Mouse (Mus musculus) embryonic fibroblast, embryonic 13.5 days (primary cell): ENCODE results near the gene Omp. TPM values are rescaled to one million over a fixed set of nuclear protein-coding genes. Genes with fewer than 3 reads are reported as not detected.

Source experiments
- H3K27ac ChIP-seq: 2 replicates; pipeline ENCODE4 v1.5.1; 2012; ENCODE audit warnings: low read length, control low read depth, inconsistent platforms; ENCODE audit not compliant: insufficient read depth
- H3K4me1 ChIP-seq: 2 replicates; pipeline ENCODE4 v1.6.1; 2011; ENCODE audit warnings: low read length; ENCODE audit not compliant: control insufficient read depth, insufficient read depth
- H3K4me3 ChIP-seq: 2 replicates; pipeline ENCODE4 v1.5.1; 2011; ENCODE audit warnings: mild to moderate bottlenecking, control low read depth, low read length; ENCODE audit not compliant: insufficient read depth
- CTCF ChIP-seq: IDR thresholded peaks from 2 replicates; pipeline ENCODE4 v1.5.1; 2011; ENCODE audit warnings: mild to moderate bottlenecking, control low read depth, low read length, moderate library complexity, borderline replicate concordance; ENCODE audit not compliant: insufficient read depth
- POLR2A ChIP-seq: IDR thresholded peaks from 2 replicates; pipeline ENCODE4 v1.6.1; 2011; ENCODE audit warnings: low read depth, mild to moderate bottlenecking, control low read depth, low read length, moderate library complexity
- polyA plus RNA-seq: library from polyadenylated mRNA; stranded (reverse); fragments of >200 nt; gene quantifications from 2 replicates; pipeline ENCODE4 v1.2.4, GENCODE M21; 2011; ENCODE audit warnings: low read depth; ENCODE audit not compliant: missing spikeins, insufficient read length

The Omp gene
- polyA plus RNA-seq, 1 experiment = 0.40 TPM

- no peak for TF ChIP-seq POLR2A
- no peak for TF ChIP-seq CTCF
- H3K4me1 ChIP-seq = no peaks in the 10 kb centered on the region; the same call in 1 of the 2 replicates
Observed at GRCm38 (mm10) chr7:98153892-98154291, 8.6 kb upstream of the Omp start.

DNA sequence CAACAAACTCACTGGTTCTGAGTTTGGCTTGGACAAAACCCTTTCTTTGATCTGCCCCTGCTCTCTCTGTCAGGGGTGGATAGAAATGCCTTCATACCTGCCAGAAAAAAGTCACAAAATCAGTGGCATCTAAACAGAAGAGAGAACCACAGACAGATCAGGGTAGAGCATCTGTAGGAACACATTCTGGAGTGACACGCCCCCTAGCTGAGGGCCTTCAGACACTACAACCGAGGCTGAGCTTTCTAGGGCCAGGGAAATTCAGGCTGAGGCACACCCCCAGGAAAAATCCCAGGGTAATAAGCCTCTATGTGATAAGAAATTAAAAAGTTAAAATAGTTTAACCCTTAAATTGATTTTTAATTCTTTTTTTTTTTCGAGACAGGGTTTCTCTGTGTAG is 8.0 kb upstream of the Omp start:
- Histone ChIP-seq H3K4me1 (no peaks in the 10 kb centered on the region; the same call in 1 of the 2 replicates), H3K4me3 (no peak overlapping the region), H3K27ac (no peak overlapping the region)
- TF ChIP-seq POLR2A = no peak
- no peak for TF ChIP-seq CTCF

More at GRCm38 (mm10) chr7:98153892-98154291, 8.6 kb upstream of the Omp start:
- H3K4me3 ChIP-seq = no peak overlapping the region
- H3K27ac ChIP-seq = no peak overlapping the region

GRCm38 (mm10) chr7:98152400-98152799 is 7.1 kb upstream of the Omp start:
- Histone ChIP-seq H3K4me3 (no peak overlapping the region), H3K27ac (no peak overlapping the region), H3K4me1 (no peaks in the 10 kb centered on the region)
- no peak for TF ChIP-seq CTCF
- no peak for TF ChIP-seq POLR2A

GRCm38 (mm10) chr7:98150525-98150924 is 5.2 kb upstream of the Omp start:
- TF ChIP-seq POLR2A (no peak), CTCF (peak; percentile 20; the same call in 1 of the 2 replicates)
- Histone ChIP-seq H3K27ac (no peak overlapping the region), H3K4me3 (no peak overlapping the region), H3K4me1 (peaks cover 2% of the 10 kb centered on the region; the same call in 1 of the 2 replicates)

- Histone ChIP-seq H3K4me1 (peaks cover 2% of the 10 kb centered on the region; the same call in 1 of the 2 replicates), H3K4me3 (no peak overlapping the region), H3K27ac (no peak overlapping the region)
- TF ChIP-seq POLR2A (no peak), CTCF (no peak)
Observed at GRCm38 (mm10) chr7:98149802-98150201, 4.5 kb upstream of the Omp start.

GRCm38 (mm10) chr7:98148721-98149407 is 3.6 kb upstream of the Omp start:
- H3K4me1 ChIP-seq = peaks cover 2% of the 10 kb centered on the region; the same call in 1 of the 2 replicates
- no peak overlapping the region for H3K27ac ChIP-seq
- H3K4me3 ChIP-seq = no peak overlapping the region
- TF ChIP-seq POLR2A = no peak
- TF ChIP-seq CTCF = no peak

GRCm38 (mm10) chr7:98147766-98148165 is 2.5 kb upstream of the Omp start:
- Histone ChIP-seq H3K4me3 (no peak overlapping the region), H3K4me1 (peaks cover 2% of the 10 kb centered on the region; the same call in 1 of the 2 replicates), H3K27ac (no peak overlapping the region)
- TF ChIP-seq CTCF = no peak
- TF ChIP-seq POLR2A = no peak

DNA sequence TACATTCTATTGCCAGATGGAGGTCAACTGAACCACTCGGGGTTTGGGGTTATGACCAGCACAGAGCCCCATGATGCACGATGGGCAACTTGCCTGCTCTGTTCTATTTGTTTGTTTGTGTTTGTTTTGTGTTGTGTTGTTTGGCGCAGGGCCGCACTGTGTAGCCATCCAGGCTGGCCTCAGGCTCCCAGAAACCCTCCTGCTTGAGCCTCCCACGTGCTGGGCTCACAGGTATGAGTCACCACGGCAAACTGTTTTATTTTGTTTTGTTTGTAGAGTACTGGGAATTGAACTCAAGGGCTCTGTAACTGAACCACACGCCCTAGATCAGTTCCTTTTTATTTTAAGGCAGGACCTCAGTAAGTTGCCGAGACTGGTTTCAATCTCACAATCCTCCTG is 1.1 kb upstream of the Omp start:
- Histone ChIP-seq H3K4me1 (peaks cover 2% of the 10 kb centered on the region; the same call in 1 of the 2 replicates), H3K27ac (no peak overlapping the region), H3K4me3 (no peak overlapping the region)
- TF ChIP-seq POLR2A (no peak), CTCF (no peak)

DNA sequence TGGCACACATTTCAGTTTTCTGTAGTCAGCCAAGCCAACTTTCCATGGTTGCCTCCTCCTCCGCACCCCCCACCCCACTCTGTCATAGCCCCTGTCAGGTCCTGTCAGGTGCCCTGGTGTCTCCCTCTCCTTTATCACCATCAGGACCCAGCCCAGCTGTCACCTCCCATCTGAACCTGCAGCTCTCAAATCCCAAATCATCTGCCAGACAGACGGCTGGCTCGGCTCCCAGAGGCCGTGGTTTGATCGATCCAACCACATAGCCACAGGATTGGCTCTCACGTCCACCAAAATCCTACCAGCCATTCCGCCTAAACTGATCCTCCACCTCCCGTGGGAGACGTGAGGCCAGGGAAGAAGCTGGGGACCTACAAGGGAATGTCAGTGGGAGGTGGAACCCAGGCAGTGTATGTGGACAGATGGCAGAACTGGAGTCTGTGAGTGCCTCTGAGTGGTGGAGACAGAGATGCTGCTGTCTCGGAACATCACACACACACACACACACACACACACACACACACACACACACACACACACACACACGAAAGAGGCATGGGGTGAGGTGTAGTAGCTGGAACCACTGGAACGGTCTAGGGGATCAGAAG is 642 bp upstream of the Omp start:
- Histone ChIP-seq H3K4me1 (peaks cover 2% of the 10 kb centered on the region; the same call in 1 of the 2 replicates), H3K27ac (no peak overlapping the region), H3K4me3 (no peak overlapping the region)
- TF ChIP-seq CTCF (no peak), POLR2A (no peak)

DNA sequence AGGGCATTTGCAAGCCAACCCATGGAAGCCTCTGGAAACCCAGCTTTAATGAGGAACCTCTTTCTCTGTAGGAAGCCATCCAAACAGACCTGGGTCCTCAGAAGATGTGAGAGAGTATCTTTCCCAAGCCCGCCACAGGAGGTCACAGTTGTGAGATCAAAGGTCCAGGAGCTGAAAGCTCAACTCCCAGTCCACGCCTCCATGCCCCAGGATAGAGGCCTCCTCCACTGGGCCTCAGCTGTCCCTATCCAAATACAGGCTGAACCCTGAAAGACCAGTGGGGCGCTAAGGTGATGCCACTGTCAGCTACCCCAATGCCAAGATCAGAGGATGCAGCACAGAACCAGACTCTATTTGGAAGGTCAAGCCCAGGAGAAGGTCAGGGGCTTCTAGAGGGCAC is 2.7 kb downstream of the Omp start:
- Histone ChIP-seq H3K4me3 (no peak overlapping the region), H3K27ac (no peak overlapping the region), H3K4me1 (peaks cover 2% of the 10 kb centered on the region; the same call in 1 of the 2 replicates)
- TF ChIP-seq POLR2A (no peak), CTCF (no peak)
